Mouse (Mus musculus): ENCODE measurements around the gene Mettl13.

Mettl13 gene

DNA sequence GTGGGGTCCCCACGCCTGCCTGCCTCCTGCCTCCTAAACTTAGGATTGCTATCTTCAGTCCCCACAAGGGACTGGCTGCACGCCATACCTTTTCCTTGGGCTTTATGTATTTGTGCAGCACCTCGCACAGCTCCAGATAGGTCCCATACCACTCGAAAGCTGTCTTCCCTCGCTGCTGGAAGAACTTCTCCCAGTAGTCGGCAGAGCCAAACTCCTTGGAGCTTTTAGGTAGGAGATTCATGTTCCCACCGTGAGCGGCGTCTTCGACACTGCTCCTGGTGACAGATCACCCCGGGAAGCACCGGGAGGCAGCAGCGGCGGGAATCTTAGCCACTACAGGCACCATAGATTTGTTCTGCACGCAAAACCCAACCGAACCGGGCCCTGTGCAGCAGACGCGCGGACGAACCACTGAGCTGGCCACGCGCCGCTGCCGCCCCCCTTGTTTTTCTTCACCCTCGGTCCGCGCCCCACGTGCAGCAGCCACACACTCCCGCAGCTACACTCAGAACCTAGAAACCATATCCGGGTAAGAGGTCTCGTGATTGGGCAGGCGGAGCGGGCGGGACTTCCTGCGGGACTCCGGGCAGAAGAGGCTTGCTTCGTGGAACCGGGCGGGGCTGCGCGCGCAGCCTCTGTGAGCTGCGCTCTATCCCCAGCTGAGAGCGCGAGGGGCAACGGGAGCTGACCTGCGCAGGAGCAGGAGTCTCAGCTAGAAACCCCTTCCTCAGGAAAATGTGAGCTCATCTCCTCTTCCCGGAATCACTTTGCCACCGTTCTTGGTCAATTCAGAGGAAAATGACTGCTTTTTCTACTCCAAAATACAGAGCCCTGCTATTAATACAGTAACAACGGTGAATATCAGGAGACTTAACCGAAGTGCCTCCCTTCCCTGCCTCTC lies at the start of gene Mettl13:
TSS of gene Mettl13 (minus strand) at position 536 of the 901 bp plus-strand sequence.
- peak; percentile 85 to 87 for DNase-seq (ENCODE audit: low spot score in 2 of 2)

DNA sequence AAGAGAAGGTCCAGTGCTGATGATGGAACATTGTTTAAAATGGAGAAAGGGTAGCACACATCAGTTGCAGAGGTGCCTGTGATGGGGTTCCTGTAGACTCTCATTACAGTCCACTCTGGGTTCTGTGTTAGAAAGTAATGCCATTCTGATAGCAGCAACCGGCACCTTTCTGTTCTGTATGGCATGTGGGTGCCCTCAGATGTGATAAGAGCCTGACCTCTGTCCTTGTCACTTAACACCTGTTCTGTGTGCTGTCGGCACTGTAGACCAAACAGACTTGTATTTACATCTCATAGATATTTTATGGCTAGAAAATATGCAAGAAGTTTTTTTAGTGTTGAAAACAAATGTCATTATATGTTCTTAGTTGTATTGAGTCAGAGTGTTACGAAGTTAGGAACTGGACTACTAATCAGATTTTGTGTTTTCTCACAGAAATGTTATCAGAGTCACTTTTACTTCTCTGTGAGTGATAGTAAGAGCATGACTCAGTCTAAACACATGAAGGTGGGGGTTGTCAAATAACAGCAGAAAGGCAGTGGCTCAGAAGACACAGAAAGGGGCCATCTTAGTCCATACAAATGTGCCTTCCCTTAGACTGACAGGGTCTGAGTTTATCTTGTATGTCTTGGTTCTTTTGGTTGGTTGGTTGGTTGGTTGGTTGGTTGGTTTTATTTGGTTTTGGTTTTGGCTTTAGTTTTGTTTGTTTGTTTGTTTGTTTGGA lies 49.2 kb upstream of the Mettl13 start:
- no peak for DNase-seq (ENCODE audit: low spot score in 2 of 2)

DNA sequence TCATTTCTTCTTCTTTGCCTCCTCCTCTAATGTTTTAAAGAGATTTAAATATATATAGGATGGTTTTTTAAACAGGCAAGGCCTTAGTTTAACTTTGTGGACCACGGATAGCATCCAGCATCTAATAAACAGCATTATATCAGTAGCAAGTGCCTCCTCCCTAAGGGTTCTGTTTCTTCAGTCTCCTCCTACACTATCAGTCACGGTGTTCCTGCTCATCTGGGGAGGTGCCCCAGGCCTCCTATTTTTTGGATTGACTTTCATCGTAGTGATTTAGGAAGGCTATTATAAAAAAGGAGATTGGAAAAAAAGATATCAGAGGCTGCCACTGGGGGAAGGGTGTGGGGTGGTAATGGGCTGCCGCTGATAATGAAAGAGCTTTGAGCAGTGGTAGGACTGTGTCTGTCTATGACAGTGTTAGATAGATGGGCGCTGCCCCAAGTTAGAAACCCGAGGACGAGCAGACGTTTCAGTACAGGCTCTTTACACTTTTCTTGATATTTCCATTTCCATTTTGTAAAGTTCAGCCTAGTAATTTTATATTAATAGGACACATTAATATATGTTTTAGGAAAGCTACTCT lies 42.2 kb upstream of the Mettl13 start:
- no peak for DNase-seq (ENCODE audit: low spot score in 2 of 2)

DNA sequence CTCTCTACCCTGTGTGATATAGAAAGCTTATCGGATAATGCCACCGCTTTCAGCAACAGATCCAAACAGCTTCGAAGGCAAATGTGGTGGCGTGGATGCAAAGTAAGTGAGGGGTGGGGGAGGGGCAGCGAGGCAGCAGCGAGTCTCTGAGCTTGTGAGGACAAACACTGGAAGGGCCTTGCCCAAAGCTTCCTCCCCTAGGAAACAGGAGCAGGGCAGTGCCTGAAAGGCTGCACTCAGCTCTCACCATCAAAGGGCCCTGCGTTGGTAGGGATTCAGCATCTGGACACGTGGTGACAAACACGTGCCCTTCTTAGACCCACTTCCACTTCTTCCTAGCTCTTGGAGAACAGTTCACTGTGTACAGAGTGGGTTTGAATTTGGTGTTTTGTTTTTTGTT lies 41.1 kb upstream of the Mettl13 start:
- DNase-seq (ENCODE audit: low spot score in 2 of 2), result no peak

DNA sequence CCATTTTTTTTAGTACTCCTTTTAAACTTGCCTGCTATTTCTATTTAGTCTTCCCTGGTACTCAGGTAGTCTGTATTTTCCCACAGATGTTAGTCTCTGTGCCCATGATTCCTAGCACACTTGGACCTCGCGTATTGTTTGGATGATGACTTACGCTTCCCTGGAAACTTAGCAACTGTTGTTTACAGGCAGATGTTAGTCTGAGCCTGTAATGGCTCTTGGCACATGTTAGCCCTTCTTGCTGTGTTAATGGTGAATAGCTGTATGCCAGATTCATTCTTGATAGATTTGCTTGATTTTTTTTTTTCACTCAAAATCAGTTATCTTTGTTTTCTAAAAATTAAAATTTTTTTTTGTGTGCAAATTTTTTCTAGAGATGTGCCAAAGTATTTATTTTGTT lies 40.3 kb upstream of the Mettl13 start:
- DNase-seq (ENCODE audit: low spot score in 2 of 2), result no peak

DNA sequence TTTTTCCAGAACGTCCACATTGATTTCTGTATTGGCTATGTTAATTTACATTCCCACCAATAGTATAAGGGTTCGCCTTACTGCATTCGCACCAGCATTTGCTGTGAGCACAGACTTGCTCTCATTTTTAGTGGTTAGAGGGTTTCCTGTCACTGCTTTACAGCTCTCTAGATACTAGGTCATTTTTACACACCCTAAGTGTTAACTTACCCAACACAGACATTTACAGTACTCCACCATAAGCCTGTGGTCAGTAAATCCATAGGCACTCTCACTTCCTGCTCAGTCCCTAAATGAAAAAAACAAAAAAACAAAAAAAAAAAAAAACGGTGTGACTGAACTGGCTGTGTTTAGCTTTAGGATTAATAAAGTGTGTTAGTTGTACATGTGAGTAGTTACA lies 37.9 kb upstream of the Mettl13 start:
- DNase-seq (ENCODE audit: low spot score in 2 of 2), result no peak

DNA sequence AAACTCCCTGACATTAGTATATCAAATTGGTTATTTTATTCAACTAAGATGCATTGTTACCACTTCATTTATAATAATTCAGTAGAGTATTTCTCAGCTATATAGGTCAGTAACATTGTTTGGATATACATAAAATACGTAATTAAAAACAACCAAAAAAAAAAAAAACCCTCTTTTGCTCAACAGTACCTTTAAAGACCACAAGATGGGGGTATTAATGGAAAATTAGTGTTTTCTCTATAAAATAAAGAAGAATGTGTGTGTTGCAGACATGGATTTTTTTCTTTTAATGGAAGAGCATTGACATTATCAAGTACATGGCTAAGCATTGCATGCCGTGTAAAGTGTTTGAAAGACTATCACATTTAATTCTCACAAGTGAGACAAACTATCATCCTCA lies 34.5 kb upstream of the Mettl13 start:
- DNase-seq (ENCODE audit: low spot score in 2 of 2), result no peak

DNA sequence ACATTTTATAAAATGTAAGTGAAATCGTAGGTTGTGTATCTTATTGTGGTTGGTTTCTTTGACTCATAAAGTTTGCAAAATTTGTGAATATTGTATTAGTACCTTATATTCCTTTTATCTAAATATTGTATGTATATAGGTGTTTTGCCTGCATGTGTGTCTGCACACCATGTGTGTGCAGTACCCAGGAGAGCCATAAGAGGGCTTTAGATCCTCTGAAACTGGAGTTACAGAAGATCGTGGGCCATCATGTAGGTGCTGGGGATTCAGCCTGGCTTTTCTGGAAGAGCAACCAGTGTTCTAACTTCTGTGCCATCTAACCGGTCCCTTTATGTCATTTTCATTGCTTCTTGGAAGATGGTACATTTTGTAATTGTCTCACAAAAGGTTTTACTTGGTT lies 26.7 kb upstream of the Mettl13 start:
- no peak for DNase-seq (ENCODE audit: low spot score in 2 of 2)

DNA sequence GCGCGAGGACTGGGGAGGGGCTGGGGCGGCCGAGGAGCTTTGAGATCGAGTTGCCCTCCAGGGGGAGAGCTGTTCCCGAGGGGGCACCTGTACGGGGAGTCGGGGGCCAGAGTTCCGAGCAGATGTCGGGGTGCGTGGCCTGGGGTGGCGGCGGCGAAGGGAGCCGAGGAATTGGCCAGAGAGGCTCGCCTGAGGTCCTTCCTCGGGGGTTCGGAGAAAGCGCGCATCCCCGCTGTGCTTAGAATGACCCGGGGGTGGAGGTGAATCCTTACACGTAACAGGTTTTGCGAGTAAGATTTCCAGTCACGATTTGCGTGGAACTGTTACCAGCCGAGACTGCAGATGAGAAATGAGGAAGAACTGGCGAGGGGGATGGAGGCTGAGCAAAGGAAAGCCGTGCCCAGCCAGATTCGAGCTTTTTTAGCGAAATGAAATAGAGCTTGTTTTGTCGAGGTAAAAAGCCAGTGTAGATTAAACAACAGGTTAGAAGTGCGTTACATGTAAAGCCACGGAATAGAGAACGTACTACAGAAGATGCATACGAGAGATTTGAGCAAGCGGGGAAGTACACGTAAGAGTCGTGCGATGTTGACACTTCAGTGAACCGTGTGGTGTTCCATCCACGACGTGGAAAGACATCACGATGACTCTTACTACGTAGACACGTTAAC lies 22.7 kb upstream of the Mettl13 start:
- peak; percentile 65 to 77 for DNase-seq (ENCODE audit: low spot score in 2 of 2)

DNA sequence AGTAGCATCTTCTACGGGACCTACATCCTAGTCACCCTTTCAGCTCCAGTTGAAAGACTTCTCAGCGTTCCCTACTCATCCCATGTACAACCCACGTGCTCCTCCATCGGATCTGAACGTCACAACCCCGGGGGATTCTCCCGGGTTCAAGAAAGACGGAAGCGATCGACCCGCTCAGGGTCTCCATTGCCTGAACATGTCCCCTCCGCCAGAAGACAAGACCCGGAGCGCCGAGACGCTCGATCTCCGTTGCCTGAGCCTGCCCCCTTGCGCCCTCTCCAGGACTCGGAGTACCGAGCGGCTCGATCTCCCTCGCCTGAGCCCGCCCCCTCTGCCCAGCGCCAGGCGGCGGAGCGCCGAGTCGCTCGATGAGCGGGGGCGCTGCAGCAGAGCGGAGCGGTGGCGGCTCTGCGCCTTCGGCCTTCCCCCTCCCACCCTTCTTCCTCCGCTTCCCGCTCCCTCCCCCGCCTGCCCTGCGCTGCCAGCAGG lies 22.0 kb upstream of the Mettl13 start, which contains the start of gene Vamp4:
TSS of gene Vamp4 (plus strand) at position 256 of the 489 bp plus-strand sequence.
- DNase-seq (ENCODE audit: low spot score in 2 of 2), result peak; percentile 91

DNA sequence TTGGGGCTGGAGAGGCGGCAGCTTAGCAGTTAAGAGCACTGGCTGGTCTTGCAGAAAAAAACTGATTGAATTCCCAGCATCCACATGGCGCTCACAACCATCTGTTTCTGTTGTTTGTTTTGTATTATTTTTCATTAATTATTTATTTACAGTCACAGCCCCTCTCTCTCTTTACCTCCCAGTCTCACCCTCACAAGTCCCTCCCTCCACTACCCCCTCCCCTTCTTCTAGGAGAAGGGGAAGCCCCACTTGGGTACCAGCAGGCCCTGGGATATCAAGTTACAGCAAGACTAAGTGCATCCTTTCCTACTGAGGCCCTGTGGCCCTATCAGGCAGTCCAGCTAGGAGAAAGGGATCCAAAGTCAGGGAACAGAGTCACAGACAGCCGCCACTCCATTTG lies 19.0 kb upstream of the Mettl13 start:
- no peak for DNase-seq (ENCODE audit: low spot score in 2 of 2)

DNA sequence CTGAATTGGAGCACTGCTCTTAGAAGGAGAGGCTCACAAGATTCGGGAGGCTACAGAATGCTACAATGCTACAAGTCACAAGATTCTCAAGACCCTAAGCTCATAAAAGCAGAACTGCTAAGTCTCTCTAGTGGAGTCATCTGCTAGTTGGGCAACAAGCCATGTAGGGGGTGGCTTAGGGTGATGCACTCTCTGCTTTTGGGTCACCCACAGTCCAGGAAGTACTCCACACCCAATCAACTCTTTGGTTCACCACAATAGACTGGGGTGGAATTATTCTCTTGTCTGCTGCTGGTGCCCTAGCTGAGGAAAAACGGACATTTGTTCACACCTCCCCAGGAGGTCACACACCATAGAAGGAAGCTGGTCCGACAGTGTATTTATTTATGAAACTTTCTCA lies 16.6 kb upstream of the Mettl13 start:
- no peak for DNase-seq (ENCODE audit: low spot score in 2 of 2)

DNA sequence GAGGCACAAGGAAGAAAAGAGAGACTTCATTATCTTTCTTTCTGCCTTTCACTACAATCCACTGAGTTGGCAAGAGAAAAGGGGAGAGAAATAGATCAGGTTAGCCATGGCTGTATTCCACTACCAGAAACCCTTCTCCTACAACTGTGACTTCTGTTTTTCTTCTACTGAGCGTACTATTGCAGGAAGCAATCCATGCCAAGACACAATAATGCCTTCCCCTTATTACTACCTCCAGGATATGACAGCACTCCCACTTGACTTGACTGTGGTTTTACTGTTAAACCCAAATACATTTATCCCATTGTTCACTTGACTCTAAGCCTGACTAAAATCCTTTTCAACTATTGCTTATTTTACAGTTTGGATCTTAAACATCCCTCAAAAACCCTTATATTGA lies 14.9 kb upstream of the Mettl13 start:
- DNase-seq (ENCODE audit: low spot score in 2 of 2), result no peak

DNA sequence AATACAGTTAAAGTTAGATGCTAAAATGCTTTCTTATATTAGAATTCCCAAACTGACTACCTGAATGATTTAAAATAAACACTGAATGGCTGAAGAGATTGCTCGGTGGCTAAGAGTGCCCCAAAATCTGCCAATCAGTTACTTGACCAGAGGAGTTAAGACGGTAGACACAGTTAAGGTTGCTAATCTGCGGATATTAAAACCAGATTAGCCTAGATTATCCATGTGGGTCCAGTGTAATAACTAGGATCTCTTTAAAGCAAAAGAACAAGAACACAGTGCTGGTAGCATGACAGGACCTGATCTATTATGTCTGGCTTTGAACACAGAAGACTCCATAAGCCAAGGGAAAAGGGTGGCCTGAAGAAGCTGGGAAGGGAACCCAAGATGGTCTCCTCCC lies 5.8 kb upstream of the Mettl13 start:
- no peak for DNase-seq (ENCODE audit: low spot score in 2 of 2)

DNA sequence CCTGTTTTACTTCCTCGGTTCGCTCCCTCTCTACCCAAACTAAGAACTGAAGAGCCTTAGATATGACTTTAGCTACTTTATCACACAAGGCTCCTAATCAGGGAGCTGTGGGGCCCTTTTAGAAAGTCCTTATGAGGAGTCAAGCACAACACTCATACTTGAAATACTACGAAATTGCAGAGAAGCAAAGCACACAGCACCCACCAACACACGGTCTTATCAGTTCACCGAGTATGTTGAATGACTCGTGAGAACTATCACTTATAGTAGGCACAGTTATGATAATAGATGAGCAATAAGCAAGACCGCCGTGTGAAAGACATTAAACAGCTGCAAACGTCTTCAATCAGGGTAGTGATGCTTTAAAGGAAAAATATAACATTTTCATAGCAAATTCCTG lies 4.6 kb upstream of the Mettl13 start:
- no peak for DNase-seq (ENCODE audit: low spot score in 2 of 2)

DNA sequence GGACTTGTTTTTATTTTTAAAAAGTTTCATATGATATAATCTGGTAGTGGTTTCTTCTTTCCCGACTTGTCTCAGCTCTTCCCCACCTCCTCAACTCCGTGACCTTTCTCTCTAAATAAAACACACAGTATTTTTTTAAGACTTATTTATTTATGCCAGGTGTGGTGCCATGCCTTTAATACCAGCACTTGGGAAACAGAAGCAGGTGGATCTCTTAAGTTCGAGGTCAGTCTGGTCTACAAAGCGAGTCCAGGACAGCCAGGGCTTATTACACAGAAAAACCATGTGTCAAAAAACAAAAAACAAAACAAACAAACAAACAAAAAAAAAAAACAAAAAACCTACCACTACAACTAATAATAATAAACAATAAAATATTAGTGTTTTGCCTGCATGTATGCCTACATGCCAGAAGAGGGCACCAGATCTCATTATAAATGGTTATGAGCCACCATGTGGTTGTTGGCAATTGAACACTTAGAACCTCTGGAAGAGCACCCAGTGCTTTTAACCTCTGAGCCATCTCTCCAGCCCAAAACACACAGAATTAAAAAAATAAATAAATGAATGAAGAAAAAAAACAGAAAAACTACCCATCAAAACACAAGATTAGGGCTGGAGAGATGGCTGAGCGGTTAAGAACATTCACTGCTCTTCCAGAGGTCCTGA lies 1.4 kb upstream of the Mettl13 start:
- no peak for DNase-seq (ENCODE audit: low spot score in 2 of 2)

DNA sequence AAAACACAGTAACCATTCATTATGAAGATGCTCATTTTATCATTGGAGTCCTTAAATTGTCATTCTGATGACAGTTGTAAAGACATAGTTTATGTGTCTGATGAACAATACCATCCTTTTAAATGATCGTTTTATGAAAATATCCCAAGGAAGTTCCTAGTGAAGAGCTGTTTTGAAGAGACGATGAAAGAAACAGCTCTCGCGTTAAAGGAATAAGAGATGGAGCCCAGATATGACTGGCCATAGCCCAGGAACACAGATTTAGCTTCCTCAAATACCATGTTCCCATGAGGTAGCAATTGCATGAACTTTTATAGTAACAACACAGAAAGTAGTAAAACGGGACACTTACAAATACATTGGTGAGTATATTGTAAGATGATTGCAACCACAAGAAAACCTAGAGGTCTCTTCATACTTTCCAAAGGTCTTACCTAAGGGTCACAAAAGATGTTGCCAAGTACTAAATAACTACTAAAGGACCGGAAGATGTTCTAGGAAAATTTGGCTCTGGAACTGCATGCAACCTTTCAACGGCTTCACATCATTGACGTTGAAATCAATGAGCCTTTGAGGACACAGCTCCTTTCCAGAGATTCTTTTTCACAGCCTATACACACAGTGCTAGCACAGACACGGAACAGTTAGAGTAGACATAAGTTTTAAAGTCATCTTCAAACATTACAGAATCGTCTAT lies 714 bp upstream of the Mettl13 start:
- DNase-seq (ENCODE audit: low spot score in 2 of 2), result no peak

DNA sequence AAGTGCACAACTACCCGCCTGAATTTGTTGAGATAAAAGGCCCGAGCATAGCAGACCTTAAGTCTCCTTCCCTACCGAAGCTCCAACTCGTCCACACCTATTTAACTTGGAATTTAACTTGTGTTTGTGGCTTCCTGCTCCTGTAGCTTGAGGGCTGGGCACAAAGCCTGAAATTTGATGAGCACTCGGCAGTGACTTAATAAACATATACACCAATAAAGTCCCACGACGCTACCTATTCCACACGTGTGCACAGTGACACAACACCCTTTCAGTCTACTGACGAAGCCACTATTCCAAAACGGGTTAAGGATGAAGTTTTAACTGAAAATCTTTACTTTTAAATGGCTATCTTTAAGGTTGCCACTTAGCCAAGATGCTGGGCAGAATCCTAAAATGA lies 744 bp downstream of the Mettl13 start:
- DNase-seq (ENCODE audit: low spot score in 2 of 2), result no peak

DNA sequence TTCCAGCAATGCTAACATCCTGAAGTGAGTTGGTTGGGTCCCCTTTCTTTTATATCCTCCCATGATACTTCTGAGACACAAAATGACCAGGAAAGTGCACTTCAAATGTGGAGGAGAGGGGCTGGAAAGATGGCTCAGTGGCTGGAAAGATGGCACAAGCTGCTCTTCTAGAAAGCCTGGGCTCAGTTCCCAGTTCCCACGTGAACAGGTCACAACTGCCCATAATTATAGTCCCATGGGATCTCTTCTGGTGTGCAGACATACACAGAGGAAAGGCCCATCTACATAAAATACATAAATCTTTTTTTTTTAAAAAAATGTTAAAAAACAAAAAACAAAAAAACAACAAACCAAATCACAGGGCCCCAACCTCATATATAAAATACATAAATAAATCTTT lies 5.1 kb downstream of the Mettl13 start:
- DNase-seq (ENCODE audit: low spot score in 2 of 2), result no peak

DNA sequence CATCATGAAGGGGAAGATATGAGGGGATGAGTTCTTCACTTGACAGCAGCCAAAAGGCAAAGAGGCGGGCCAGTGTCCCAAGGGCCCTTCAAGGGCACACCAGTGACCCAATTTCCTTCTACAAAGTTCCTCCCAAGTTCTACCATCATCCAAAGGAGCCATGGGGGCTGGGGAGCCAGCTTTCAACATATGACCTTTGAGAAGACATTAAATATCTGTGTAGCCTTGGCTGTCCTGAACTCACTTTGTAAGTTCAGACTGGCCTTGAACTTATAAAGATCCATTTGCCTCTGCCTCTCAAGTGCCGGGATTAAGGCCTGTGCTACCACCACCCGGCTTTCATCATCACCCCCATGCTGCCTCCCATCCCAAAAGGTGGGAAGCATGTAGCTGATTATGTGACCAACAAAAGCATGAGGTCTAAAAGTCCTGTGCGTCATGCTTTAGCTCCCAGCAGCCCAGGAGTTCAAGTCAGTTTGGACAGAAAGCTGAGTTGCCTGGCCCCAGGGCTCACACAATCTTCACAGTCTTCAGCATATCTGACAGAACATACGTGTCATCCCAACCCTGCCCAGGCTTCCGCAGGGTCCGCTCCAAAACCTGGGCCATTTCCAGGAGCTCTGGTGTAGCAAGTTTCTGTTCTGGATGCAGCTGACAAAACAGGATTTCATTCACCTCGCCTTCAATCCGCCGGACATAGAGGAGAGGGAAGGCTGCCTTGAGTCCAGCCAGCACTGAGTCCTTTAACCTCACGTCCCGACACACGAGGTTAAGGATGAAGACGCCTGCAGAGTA lies 14.4 kb downstream of the Mettl13 start:
- DNase-seq (ENCODE audit: low spot score in 2 of 2), result no peak

Data from frontal cortex, postnatal 36 days (tissue).